Mouse (Mus musculus) myocyte (in vitro differentiated cells): Measurements from ENCODE around the gene Tor1aip1. TPM values are rescaled to one million over a fixed set of nuclear protein-coding genes. Genes with fewer than 3 reads are reported as not detected.
"Not testable (repeated sequence)": the region's sequence is repeated elsewhere in the genome, so short reads cannot be mapped to it uniquely, and the experiment has no call there.

Experiments used
- H3K27me3 ChIP-seq: one replicate; pipeline ENCODE4 v1.6.1; 2011; ENCODE audit not compliant: control insufficient read depth, insufficient read depth, insufficient read length
- H3K36me3 ChIP-seq: one replicate; pipeline ENCODE4 v1.6.1; 2011; ENCODE audit not compliant: control insufficient read depth, insufficient read depth
- H3K4me2 ChIP-seq: one replicate; pipeline ENCODE4 v1.6.1; 2011; ENCODE audit warnings: low read depth, control low read depth
- H3K4me3 ChIP-seq: one replicate; pipeline ENCODE4 v1.5.1; 2011; ENCODE audit warnings: mild to moderate bottlenecking, control low read depth, moderate library complexity
- H3K79me2 ChIP-seq: one replicate; pipeline ENCODE4 v1.6.1; 2011; ENCODE audit not compliant: control insufficient read depth, insufficient read depth
- H3ac ChIP-seq: one replicate; pipeline ENCODE4 v1.6.1; 2011; ENCODE audit not compliant: control insufficient read depth, insufficient read length
- CEBPB ChIP-seq: IDR thresholded peaks from 2 replicates; pipeline ENCODE4 v1.6.1; 2011; ENCODE audit warnings: mild to moderate bottlenecking, moderate library complexity; ENCODE audit not compliant: poor library complexity, insufficient read depth, severe bottlenecking
- E2F4 ChIP-seq: IDR thresholded peaks from one replicate; pipeline ENCODE4 v1.6.1; 2011; ENCODE audit warnings: mild to moderate bottlenecking, control low read depth, moderate library complexity; ENCODE audit not compliant: insufficient read depth
- MAX ChIP-seq: IDR thresholded peaks from one replicate; pipeline ENCODE4 v1.6.1; 2011; ENCODE audit warnings: low read depth, mild to moderate bottlenecking, control low read depth
- MYOD1 ChIP-seq, 3 experiments: IDR thresholded peaks; one replicate each; pipeline ENCODE4 v1.6.1; 2011; ENCODE audit warnings: control low read depth in 2 of 3, low read depth in 2 of 3, mild to moderate bottlenecking in 2 of 3, moderate library complexity in 1 of 3; ENCODE audit not compliant: insufficient read length in 2 of 3, control insufficient read depth in 1 of 3
- MYOG ChIP-seq, 3 experiments: IDR thresholded peaks; one replicate each; pipeline ENCODE4 v1.6.1; 2011; ENCODE audit warnings: control low read depth in 2 of 3, low read depth in 2 of 3, mild to moderate bottlenecking in 2 of 3; ENCODE audit not compliant: insufficient read length in 2 of 3, control insufficient read depth in 1 of 3, insufficient read depth in 1 of 3
- POLR2A ChIP-seq: IDR thresholded peaks from one replicate; pipeline ENCODE4 v1.6.1; 2011; ENCODE audit warnings: low read depth, mild to moderate bottlenecking, control low read depth, moderate library complexity; ENCODE audit not compliant: insufficient read length
- POLR2AphosphoS2 ChIP-seq: IDR thresholded peaks from one replicate; pipeline ENCODE4 v1.6.1; 2011; ENCODE audit warnings: low read depth, control low read depth; ENCODE audit not compliant: insufficient read length
- REST ChIP-seq: IDR thresholded peaks from one replicate; pipeline ENCODE4 v1.6.1; 2011; ENCODE audit warnings: mild to moderate bottlenecking, control low read depth, moderate library complexity; ENCODE audit not compliant: insufficient read depth, insufficient read length
- SRF ChIP-seq: IDR thresholded peaks from one replicate; pipeline ENCODE4 v1.6.1; 2011; ENCODE audit warnings: low read depth; ENCODE audit not compliant: control insufficient read depth, insufficient read length
- TCF12 ChIP-seq: IDR thresholded peaks from one replicate; pipeline ENCODE4 v1.6.1; 2011; ENCODE audit warnings: mild to moderate bottlenecking, control low read depth; ENCODE audit not compliant: poor library complexity, insufficient read depth, severe bottlenecking
- TCF3 ChIP-seq: IDR thresholded peaks from one replicate; pipeline ENCODE4 v1.6.1; 2011; ENCODE audit warnings: low read depth, control low read depth; ENCODE audit not compliant: insufficient read length
- USF1 ChIP-seq: IDR thresholded peaks from one replicate; pipeline ENCODE4 v1.6.1; 2011; ENCODE audit warnings: low read depth, mild to moderate bottlenecking, control low read depth, moderate library complexity
- polyA plus RNA-seq: library from polyadenylated mRNA; unstranded; fragments of >200 nt; fragmentation: generic; extraction: Trizol; gene quantifications from one replicate; pipeline ENCODE4 v1.2.1, GENCODE M21; 2012; ENCODE audit warnings: missing spikeins

Gene Tor1aip1
- polyA plus RNA-seq, 1 experiment: 15.8 TPM

DNA sequence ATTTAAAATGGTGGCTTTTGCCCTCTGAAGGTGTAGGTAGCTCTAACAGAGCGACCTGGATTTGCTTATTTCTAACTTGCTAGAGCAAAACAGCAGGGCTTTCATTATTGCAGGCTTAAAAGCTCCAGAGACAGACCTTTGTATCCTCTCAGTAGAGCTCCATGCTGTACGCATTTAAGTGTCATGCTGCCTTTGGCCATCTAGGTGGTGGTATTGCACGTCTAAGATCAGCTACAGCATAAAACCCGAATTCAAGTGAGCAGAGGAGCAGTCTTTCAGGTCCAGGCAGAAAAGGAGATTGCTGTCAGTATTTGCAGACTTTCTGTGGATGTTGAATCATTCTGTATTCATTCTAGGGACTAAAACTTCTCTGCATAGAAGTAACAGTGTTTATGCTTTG, 6.7 kb upstream of the Tor1aip1 start:
- no peak overlapping the region for H3ac ChIP-seq
- peak overlapping the region; percentile 88 for H3K4me2 ChIP-seq
- no peak overlapping the region for H3K4me3 ChIP-seq
- no peak for TF ChIP-seq TCF12
- TF ChIP-seq SRF: peak; percentile 84
- peaks cover 30% of the 10 kb centered on the region for H3K36me3 ChIP-seq
- no peaks in the 10 kb centered on the region for H3K27me3 ChIP-seq
- H3K79me2 ChIP-seq: peaks cover 94% of the 10 kb centered on the region

DNA sequence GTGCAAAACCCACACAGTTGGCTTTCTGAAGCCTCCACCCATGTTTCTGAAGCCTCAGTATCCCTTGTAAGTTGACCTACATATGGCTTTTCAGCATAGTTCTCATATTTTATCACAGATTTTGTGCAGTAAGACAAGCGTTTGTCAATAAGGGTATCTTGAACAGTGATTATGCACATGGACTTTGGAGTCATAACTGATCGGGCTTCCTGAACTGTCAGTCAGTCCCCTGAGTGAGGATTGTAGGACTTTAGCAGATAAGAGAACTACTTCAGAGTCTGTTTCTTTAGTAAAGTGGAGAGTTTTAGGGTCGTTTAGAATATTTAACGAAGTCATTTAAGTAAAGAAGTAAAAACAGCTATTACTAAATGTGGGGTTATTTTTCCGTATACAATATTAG, 6.2 kb upstream of the Tor1aip1 start:
- TF ChIP-seq USF1 (no peak), CEBPB (no peak), SRF (no peak), MYOG (IDR thresholded peaks at IDR 0.05; ENCODE audit: control insufficient read depth in 1 of 3, insufficient read depth in 1 of 3, insufficient read length in 2 of 3, low read depth in 2 of 3) (no peak), MYOD1 (IDR thresholded peaks at IDR 0.05; ENCODE audit: control insufficient read depth in 1 of 3, insufficient read length in 2 of 3, low read depth in 2 of 3) (no peak), REST (no peak), POLR2AphosphoS2 (no peak), E2F4 (no peak), POLR2A (no peak), MAX (no peak), TCF12 (no peak), TCF3 (no peak)

DNA sequence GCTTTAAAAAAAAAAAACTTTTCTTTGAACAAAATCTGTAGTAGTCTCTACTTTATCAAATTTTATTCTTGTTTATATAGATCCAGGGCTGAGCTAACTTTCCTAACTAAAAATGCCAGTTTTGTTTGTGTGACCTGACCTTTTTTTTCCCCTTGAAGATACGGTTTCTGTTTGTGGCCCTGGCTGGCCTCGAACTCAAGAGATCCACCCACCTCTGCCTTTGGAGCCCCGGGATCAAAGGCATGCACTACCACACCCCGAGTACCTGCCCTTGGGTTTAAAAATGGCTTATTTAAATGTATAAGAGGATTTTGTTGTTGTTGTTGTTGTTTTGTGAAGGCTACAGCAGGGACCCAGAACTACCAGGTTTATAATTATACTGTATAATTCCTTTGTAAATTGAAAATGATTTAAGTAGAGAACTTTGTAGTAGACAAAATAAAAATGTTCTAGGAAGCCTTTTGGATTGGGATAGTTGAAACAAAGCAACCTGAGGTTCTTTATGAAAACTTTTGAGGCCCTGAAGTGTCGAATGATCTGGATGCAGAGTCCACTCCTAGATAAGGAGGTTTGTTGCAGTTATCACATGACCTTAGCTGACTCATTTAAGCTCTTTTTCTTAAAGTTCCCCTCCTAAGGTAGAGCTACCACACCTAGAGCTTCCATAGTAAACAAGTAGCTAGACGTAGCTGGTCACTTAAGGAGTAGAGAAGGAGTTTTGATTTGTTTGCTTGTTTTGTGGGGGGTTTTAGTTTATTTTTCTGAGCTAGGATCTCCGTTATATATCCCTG, 5.4 kb upstream of the Tor1aip1 start:
- peaks cover 21% of the 10 kb centered on the region for H3K36me3 ChIP-seq
- TF ChIP-seq MYOG (IDR thresholded peaks at IDR 0.05; ENCODE audit: control insufficient read depth in 1 of 3, insufficient read depth in 1 of 3, insufficient read length in 2 of 3, low read depth in 2 of 3) (no peak), TCF12 (no peak), MAX (no peak), USF1 (peak; percentile 22), REST (no peak), POLR2AphosphoS2 (no peak), TCF3 (no peak), SRF (no peak)
- no peaks in the 10 kb centered on the region for H3K27me3 ChIP-seq
- peaks cover 93% of the 10 kb centered on the region for H3K79me2 ChIP-seq
- H3K4me3 ChIP-seq: peak overlapping the region; percentile 52
- H3K4me2 ChIP-seq: peak overlapping the region; percentile 88
- H3ac ChIP-seq: no peak overlapping the region

More for the DNA sequence above, 6.2 kb upstream of the Tor1aip1 start:
- peaks cover 26% of the 10 kb centered on the region for H3K36me3 ChIP-seq
- peak overlapping the region; percentile 88 for H3K4me2 ChIP-seq
- no peaks in the 10 kb centered on the region for H3K27me3 ChIP-seq
- no peak overlapping the region for H3K4me3 ChIP-seq
- H3K79me2 ChIP-seq: peaks cover 94% of the 10 kb centered on the region
- no peak overlapping the region for H3ac ChIP-seq

DNA sequence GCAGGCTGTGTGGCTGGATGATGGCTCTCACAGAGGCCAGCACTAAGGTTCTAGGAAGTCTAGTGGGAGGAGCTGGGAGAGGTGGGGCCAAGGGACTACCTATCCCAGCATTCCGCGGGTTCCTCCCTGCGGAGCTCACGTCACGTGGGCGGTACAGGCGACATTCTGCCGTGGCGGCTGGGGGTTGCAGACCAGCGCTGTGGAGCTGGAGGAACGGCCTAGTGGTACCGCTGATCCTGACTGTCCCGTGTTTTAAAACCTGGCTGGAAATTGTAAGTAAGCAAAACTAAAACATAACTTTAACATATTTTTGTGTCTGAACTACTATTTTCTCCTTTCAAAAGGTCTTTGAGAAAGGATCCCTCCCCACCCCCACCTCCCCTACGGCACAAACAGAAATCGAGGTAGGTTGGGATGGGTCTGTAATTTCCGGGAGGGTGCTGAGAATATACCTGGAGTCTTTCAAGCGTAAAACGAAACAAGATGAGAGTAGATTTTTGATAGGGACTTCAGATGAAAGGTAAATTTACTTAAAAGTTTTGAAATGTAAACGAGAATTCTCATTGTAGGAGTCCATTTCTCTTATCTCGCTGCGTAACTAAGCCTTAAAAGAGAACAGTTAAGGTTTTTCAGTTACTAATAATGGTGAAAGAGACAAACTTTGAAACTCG, 4.6 kb upstream of the Tor1aip1 start:
- Histone ChIP-seq H3K4me3 (peak overlapping the region; percentile 52), H3ac (no peak overlapping the region), H3K36me3 (peaks cover 21% of the 10 kb centered on the region), H3K79me2 (peaks cover 89% of the 10 kb centered on the region), H3K27me3 (no peaks in the 10 kb centered on the region), H3K4me2 (peak overlapping the region; percentile 88)
- TF ChIP-seq TCF3 (no peak), USF1 (peak; percentile 90), MYOD1 (IDR thresholded peaks at IDR 0.05; ENCODE audit: control insufficient read depth in 1 of 3, insufficient read length in 2 of 3, low read depth in 2 of 3) (no peak), CEBPB (no peak), POLR2AphosphoS2 (peak; percentile 98), MYOG (IDR thresholded peaks at IDR 0.05; ENCODE audit: control insufficient read depth in 1 of 3, insufficient read depth in 1 of 3, insufficient read length in 2 of 3, low read depth in 2 of 3) (no peak), POLR2A (peak; percentile 96), SRF (no peak), REST (peak; percentile 26)

DNA sequence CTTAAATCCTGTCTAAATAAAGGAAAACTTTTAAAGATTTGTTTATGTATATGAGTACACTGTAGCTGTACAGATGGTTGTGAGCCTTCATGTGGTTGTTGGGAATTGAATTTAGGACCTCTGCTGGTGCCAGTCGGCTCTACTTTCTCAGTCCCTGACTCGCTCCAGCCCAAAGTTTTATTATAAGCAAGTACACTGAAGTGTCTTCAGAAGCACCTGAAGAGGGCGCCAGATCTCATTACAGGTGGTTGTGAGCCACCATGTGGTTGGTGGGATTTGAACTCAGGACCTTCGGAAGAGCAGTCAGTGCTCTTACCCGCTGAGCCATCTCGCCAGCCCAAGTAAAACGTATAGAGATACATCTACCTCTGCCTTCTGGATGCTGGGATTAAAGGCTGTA, 3.7 kb upstream of the Tor1aip1 start:
- not testable (repeated sequence) for H3K4me2 ChIP-seq, H3ac ChIP-seq, H3K4me3 ChIP-seq

More for the DNA sequence above, 3.7 kb upstream of the Tor1aip1 start:
- not testable (repeated sequence) for H3K27me3 ChIP-seq
- Histone ChIP-seq H3K79me2 (peaks cover 81% of the 10 kb centered on the region), H3K36me3 (peaks cover 19% of the 10 kb centered on the region)
